Mouse (Mus musculus) cerebellum, postnatal 4 days (tissue): ENCODE measurements around the gene Il6ra.

Experiments used
- DNase-seq, 2 experiments: peaks; one replicate each; pipeline ENCODE4 v3.0.0; 2022; ENCODE audit warnings: low spot score in 2 of 2, mixed read lengths in 1 of 2

Gene Il6ra

DNA sequence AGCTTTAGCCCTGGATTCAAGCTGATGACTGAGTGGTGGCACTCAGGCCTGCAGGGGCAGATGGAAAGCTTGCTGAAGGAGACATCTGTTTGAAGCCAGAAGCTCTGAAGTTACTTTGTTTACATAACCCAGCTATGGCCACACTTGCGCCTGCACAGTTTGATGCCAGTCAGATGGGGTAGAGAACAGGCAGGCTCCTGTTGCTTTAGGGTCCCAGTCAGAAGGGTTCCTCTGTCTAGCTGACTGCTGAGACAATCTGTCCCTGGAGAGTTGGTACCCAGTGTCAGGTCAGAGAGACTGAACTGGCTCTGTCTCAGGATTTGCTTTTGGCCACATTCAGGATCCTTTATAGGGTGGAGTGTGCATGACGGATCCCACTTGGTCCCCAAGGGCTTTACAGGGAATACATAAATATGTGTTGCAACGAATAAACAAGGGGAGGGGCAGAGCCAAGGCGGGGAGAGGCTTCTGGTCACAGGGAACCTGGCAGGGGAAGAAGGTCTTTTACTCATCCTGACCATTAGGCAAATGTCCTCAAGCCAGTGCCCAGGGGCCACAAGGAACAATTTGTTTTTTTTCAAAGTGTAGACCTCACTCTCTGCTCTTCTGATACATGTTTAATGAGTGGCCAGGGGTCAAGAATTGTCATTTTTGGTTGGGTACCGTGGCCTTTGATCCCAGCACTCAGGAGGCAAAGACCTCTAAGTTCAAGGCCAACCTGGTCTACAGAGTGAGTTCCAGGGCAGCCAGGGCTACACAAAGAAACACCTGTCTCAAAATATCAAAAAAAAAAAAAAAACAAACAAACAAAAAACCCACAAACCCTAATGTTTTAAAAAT, 3.1 kb downstream of the Il6ra start:
- no peak for DNase-seq

- DNase-seq = no peak
These were observed 4.2 kb downstream of the Il6ra start for GRCm38 (mm10) chr3:89908836-89909235.

- DNase-seq = no peak
These were observed 5.2 kb downstream of the Il6ra start for GRCm38 (mm10) chr3:89907846-89908245.

DNA sequence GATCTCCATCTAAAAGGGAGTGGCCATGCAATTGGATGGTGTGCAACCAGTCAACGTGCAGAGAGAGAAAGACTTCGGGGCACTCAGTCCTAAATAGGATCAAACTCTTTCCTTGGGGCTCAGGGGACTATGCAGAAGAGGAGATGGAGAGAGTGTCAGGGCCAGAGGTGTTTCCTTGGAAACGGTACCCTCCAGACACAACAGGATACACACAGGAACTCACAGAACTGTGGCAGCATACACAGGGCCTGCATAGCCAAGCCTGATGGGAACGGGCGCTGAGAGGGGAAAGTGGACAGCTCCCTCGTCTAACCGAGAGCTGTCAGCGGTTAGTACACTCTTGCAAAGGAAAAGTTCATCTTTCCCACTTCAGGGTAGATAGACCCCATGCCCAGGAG, 13.5 kb downstream of the Il6ra start:
- DNase-seq = no peak

DNA sequence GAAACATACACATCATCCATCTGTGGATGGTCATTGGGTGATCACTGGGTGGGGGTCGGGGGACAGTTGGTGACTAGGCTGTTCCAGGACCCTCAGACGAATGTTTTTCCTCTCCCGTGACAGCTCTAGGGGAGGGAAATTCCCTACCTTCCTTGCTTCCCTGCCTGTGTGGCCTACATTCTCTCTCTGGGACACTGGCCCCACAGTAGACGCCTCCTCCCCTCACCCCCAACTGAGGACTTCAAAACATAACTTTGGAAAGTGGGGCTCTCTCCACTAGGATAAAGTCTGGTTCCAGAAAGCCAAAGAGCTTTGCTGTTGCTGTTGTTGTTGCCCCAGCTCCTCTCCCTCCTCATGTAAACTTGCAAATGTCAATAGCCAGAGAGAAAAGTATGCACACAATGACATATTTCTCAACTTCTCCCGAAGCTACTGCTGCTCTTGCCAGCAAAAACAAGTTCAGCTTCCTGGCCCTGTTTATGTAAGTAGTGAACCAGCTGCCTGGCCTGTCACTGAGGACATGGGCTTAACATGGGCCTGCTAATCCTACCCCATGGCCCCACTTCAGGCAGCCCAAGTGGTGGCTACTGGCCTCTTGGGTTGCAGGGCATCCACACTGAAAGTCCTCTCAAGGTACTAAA, 14.0 kb downstream of the Il6ra start:
- no peak for DNase-seq

GRCm38 (mm10) chr3:89898011-89898410, 15.0 kb downstream of the Il6ra start:
- DNase-seq = no peak

- no peak for DNase-seq
These were observed 15.7 kb downstream of the Il6ra start for GRCm38 (mm10) chr3:89897204-89897796.

DNA sequence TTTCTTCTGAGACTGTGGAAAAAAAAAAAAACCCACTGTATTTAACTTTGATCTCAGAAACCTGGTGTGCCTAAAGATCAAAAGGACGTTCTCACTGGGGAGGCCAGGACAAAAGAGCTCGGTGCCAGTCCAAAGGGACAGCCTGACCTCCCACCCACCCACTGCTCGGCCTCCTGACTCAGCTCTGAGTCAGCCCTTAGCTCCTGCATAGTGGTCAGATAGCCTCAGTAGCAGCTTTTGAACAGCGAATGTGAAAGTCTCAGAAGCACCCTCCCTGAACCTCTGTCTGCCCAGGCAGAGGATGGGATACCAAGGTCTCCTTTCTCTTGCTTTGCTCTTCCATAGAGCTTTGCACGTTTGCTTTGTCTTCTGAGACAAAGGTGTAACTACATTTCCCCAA, 16.4 kb downstream of the Il6ra start:
- no peak for DNase-seq

- DNase-seq = no peak
These were observed 20.4 kb downstream of the Il6ra start for GRCm38 (mm10) chr3:89892517-89893106.

DNA sequence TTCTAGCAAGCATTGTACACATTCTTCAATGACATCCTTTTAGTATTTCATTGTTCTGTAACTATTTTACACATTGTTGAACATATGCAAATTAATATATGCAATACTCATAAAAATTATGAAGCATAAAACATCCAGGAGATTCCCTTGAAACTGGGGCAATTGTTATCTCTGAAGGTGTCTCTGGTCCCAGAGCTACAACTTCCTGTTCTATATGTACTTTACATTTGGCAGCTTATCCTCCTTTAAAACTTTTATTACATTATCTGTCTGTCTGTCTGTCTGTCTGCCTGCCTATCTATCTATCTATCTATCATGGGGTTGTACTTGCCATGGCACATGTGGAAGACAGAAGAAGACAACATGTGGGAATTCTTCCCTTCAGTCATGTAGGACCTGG, 21.3 kb downstream of the Il6ra start:
- no peak for DNase-seq

- no peak for DNase-seq
These were observed 23.1 kb downstream of the Il6ra start for GRCm38 (mm10) chr3:89889841-89890430.

GRCm38 (mm10) chr3:89887582-89888230, 25.3 kb downstream of the Il6ra start:
- no peak for DNase-seq

- no peak for DNase-seq
These were observed 27.2 kb downstream of the Il6ra start for GRCm38 (mm10) chr3:89885766-89886165.

- no peak for DNase-seq
These were observed 29.4 kb downstream of the Il6ra start for GRCm38 (mm10) chr3:89883582-89884041.

GRCm38 (mm10) chr3:89882556-89883181, 30.3 kb downstream of the Il6ra start:
- DNase-seq = no peak

GRCm38 (mm10) chr3:89880036-89880851, 32.8 kb downstream of the Il6ra start:
- DNase-seq = no peak

- DNase-seq = no peak
These were observed 33.7 kb downstream of the Il6ra start for GRCm38 (mm10) chr3:89879326-89879725.

DNA sequence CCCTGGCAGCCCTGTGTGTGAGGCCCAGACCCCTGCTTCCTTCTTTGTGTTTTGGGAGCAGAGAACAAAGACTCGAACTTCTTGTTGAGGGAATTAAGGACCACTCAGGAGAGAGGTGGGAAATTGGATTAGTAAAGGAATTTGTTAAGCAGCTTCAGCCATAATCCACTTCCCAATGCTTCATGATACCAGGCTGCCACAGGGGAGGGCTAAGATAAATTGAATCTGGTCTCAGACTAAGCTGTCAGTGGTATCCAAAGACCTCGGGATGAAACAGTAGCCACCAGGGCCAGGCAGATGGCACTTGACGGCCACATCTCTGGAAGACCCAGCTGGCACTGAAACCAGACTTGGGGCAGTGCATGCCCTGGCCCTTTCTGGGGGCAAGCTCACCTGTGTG, 34.5 kb downstream of the Il6ra start:
- no peak for DNase-seq

DNA sequence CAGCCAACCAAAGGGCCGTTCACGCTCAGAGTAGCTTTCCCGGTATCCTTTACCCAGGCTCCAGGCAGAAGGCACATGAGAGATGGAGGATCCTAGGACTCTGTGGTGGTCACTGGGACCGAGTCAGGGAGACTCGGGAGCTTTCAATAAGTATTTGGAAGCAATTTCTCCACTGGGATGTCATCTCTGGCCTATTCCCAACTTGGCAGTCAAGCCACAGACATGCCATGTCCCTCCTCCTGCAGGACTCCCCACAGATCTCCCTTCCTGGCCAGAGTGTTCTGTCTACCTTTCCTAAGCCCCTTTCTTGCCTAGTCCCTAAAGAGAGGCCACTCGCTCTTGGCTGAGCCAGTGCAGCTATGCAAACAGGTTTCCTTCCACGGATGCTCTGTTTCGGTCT, 35.9 kb downstream of the Il6ra start:
- no peak for DNase-seq

- DNase-seq = no peak
These were observed 36.5 kb downstream of the Il6ra start for GRCm38 (mm10) chr3:89876469-89876868.
